Mouse (Mus musculus): Measurements from ENCODE around the gene Col9a2. TPM values are rescaled to one million over a fixed set of nuclear protein-coding genes. Genes with fewer than 3 reads are reported as not detected.

Col9a2 gene
- polyA plus RNA-seq (2017; shearing (Covaris generic)), result 0.34 TPM

DNA sequence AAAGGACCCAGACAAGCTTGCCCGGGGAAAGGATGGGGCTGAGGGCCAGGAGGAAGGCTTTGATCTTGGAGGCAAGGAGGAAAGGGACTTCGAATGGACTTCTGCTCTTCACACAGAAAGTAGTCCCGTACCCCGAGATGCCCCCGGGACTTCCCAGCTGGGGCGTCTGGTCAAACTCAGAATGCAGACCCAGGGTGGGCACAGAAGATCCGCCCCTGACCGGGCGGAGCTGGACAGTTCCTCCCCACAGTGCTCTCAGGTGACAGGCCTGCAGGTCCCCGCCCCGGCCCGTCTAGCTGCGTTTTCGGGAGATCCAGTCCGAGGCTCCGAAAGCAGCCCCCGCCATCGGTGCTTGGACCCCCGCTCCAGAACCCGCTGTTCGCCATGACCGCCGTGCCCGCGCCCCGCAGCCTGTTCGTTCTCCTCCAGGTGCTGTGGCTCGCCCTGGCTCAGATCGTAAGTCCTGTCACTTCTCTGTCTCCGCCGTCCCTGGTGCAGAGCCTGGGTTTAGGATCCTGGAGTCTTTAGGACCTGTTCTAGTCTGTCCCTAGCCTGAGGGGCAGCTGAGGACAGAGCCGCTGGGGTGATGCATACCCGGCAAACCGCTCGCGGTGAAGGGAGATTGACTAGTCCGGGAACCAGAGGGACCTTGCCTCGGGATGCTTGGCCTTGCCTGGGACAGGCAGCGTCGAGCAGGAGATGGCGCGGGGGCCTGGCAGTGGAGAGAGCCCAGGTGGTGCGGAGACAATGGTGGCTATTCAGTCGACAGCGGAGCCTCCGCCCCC, at the start of gene Col9a2:
Gene Col9a2 (plus strand): TSS at position 55 of the 785 bp plus-strand sequence.

GRCm38 (mm10) chr4:121016928-121017657, 22.1 kb upstream of the Col9a2 start, which contains the start of gene Smap2:
TSS of gene Smap2 (minus strand) at chr4:121017247.

GRCm38 (mm10) chr4:121097650-121098378, 58.6 kb downstream of the Col9a2 start, which contains the start of gene Zmpste24:
TSS of gene Zmpste24 (minus strand) at chr4:121098241.

Other genes starting within 250 kb of the Col9a2 start
- gene Nfyc, start 207.8 kb upstream of the Col9a2 start, polyA plus RNA-seq (2017; shearing (Covaris generic)), result 103 TPM
- gene Rims3, start 184.6 kb upstream of the Col9a2 start, polyA plus RNA-seq (2017; shearing (Covaris generic)), result 1.3 TPM
- gene Exo5, start 114.4 kb upstream of the Col9a2 start, polyA plus RNA-seq (2017; shearing (Covaris generic)), result 9.6 TPM
- gene Zfp69, start 87.7 kb upstream of the Col9a2 start, polyA plus RNA-seq (2017; shearing (Covaris generic)), result 5.6 TPM
- gene Smap2, start 22.1 kb upstream of the Col9a2 start, polyA plus RNA-seq (2017; shearing (Covaris generic)), result 80.3 TPM
- 41.5 TPM for gene Zmpste24, start 58.9 kb downstream of the Col9a2 start, polyA plus RNA-seq (2017; shearing (Covaris generic))
- gene Tmco2, start 69.8 kb downstream of the Col9a2 start, polyA plus RNA-seq (2017; shearing (Covaris generic)), result not detected
- gene Rlf, start 175.7 kb downstream of the Col9a2 start, polyA plus RNA-seq (2017; shearing (Covaris generic)), result 80.9 TPM

All from effector memory CD4-positive, alpha-beta T cell, adult 7 months (primary cell).